Mouse (Mus musculus) forebrain, postnatal 0 days (tissue): ENCODE data around the gene Chkb. TPM values are rescaled to one million over a fixed set of nuclear protein-coding genes. Genes with fewer than 3 reads are reported as not detected.

Experiments
- ATAC-seq: fragments of 200-750 bp; cut with Nextera tagmentation; 2 replicates; pipeline ENCODE4 v1.8.0; 2017; ENCODE audit warnings: mild to moderate bottlenecking, moderate library complexity
- DNase-seq: peaks from one replicate; pipeline ENCODE4 v3.0.0-alpha.2; 2015
- H3K27ac ChIP-seq: fragments of 300-500 bp; sonication (generic); 2 replicates; pipeline ENCODE4 v1.5.1; 2014; ENCODE audit warnings: low read depth, mild to moderate bottlenecking, antibody characterized with exemption, low read length, moderate library complexity, mixed read lengths
- H3K27me3 ChIP-seq: fragments of 300-500 bp; sonication (generic); 2 replicates; pipeline ENCODE4 v1.6.1; 2014; ENCODE audit warnings: mild to moderate bottlenecking, low read length, mixed read lengths; ENCODE audit not compliant: insufficient read depth
- H3K36me3 ChIP-seq: fragments of 300-500 bp; sonication (generic); 2 replicates; pipeline ENCODE4 v1.6.1; 2014; ENCODE audit warnings: mild to moderate bottlenecking, moderate library complexity; ENCODE audit not compliant: insufficient read depth
- H3K4me1 ChIP-seq: fragments of 300-500 bp; sonication (generic); 2 replicates; pipeline ENCODE4 v1.6.1; 2014; ENCODE audit warnings: antibody characterized with exemption; ENCODE audit not compliant: insufficient read depth
- H3K4me2 ChIP-seq: fragments of 300-500 bp; sonication (generic); 2 replicates; pipeline ENCODE4 v1.6.1; 2014; ENCODE audit warnings: low read depth, mild to moderate bottlenecking, moderate library complexity
- H3K4me3 ChIP-seq: fragments of 300-500 bp; sonication (generic); 2 replicates; pipeline ENCODE4 v1.5.1; 2014; ENCODE audit warnings: low read depth, low read length, mixed read lengths
- H3K9ac ChIP-seq: fragments of 300-500 bp; sonication (generic); 2 replicates; pipeline ENCODE4 v1.6.1; 2014; ENCODE audit warnings: mild to moderate bottlenecking
- H3K9me3 ChIP-seq: fragments of 300-500 bp; sonication (generic); 2 replicates; pipeline ENCODE4 v1.6.1; 2016; ENCODE audit warnings: low read length
- CTCF ChIP-seq: sonication (generic); IDR thresholded peaks from 2 replicates; pipeline ENCODE4 v1.5.1; 2016; ENCODE audit warnings: antibody characterized with exemption, control low read depth, low read depth
- WGBS: fragments of 180-500 bp; shearing (Covaris S2); extraction: QIAGEN DNeasy Blood & Tissue Kit; methylation state at CpG from one replicate; pipeline ENCODE4 v1.1.7; 2014; 5-methylcytosine and 5-hydroxymethylcytosine counted together
- polyA plus RNA-seq: library from polyadenylated mRNA; unstranded; fragments of >200 nt; fragmentation: Nextera tagmentation; extraction: Ambion mirVana; gene quantifications from 2 replicates; pipeline ENCODE4 v1.2.1, GENCODE M21; 2015
- total RNA-seq: library from RNA; depleted of rRNA; stranded (reverse); fragments of >200 nt; gene quantifications from 2 replicates; pipeline ENCODE4 v1.2.3, GENCODE M21; 2014

The Chkb gene
- total and polyA plus RNA-seq, 2 experiments from 2014 or later, result 56.9 to 92.4 TPM

GRCm38 (mm10) chr15:89463334-89464235, 33.9 kb upstream of the Chkb start:
- 0 out of 2 replicates have a peak, but pooled peaks have one; percentile 29 for ATAC-seq
- TF ChIP-seq CTCF, result no peak
- Histone ChIP-seq H3K36me3 (peaks cover 41% of the 10 kb centered on the region), H3K4me2 (no peak overlapping the region), H3K27ac (no peak overlapping the region), H3K4me3 (no peak overlapping the region), H3K9me3 (no peaks in the 10 kb centered on the region), H3K4me1 (no peaks in the 10 kb centered on the region), H3K27me3 (no peaks in the 10 kb centered on the region), H3K9ac (no peak overlapping the region)
- 70% methylated on average over 5 of the region's 5 CpGs for WGBS
- no peak for DNase-seq

GRCm38 (mm10) chr15:89462176-89462575, 32.5 kb upstream of the Chkb start:
- Histone ChIP-seq H3K4me2 (no peak overlapping the region), H3K36me3 (peaks cover 55% of the 10 kb centered on the region), H3K9me3 (no peaks in the 10 kb centered on the region), H3K4me3 (no peak overlapping the region), H3K27me3 (no peaks in the 10 kb centered on the region), H3K4me1 (no peaks in the 10 kb centered on the region), H3K27ac (no peak overlapping the region), H3K9ac (no peak overlapping the region)
- 89% methylated on average over 7 of the region's 7 CpGs for WGBS
- DNase-seq (no peak), ATAC-seq (no peak)
- TF ChIP-seq CTCF, result no peak

GRCm38 (mm10) chr15:89461321-89461720, 31.6 kb upstream of the Chkb start:
- H3K36me3 ChIP-seq, result peaks cover 64% of the 10 kb centered on the region

GRCm38 (mm10) chr15:89460298-89460697, 30.6 kb upstream of the Chkb start:
- no peak overlapping the region for H3K9ac ChIP-seq
- 88% methylated on average over 10 of the region's 10 CpGs for WGBS
- H3K4me3 ChIP-seq, result no peak overlapping the region
- no peak for ATAC-seq
- peaks cover 64% of the 10 kb centered on the region for H3K36me3 ChIP-seq
- H3K27ac ChIP-seq, result no peak overlapping the region
- no peak for TF ChIP-seq CTCF
- H3K27me3 ChIP-seq, result no peaks in the 10 kb centered on the region
- no peaks in the 10 kb centered on the region for H3K9me3 ChIP-seq
- peaks cover 3% of the 10 kb centered on the region; the same call in 1 of the 2 replicates for H3K4me1 ChIP-seq
- H3K4me2 ChIP-seq, result no peak overlapping the region
- no peak for DNase-seq

More at GRCm38 (mm10) chr15:89461321-89461720, 31.6 kb upstream of the Chkb start:
- Histone ChIP-seq H3K4me1 (no peaks in the 10 kb centered on the region), H3K27ac (no peak overlapping the region), H3K4me3 (no peak overlapping the region), H3K4me2 (no peak overlapping the region), H3K27me3 (no peaks in the 10 kb centered on the region), H3K9me3 (no peaks in the 10 kb centered on the region), H3K9ac (no peak overlapping the region)
- no peak for ATAC-seq
- TF ChIP-seq CTCF, result no peak
- DNase-seq, result no peak
- 87% methylated on average over 15 of the region's 15 CpGs for WGBS

GRCm38 (mm10) chr15:89459821-89460220, 30.1 kb upstream of the Chkb start:
- H3K4me2 ChIP-seq, result no peak overlapping the region
- no peak overlapping the region for H3K9ac ChIP-seq
- peaks cover 64% of the 10 kb centered on the region for H3K36me3 ChIP-seq
- DNase-seq (no peak), ATAC-seq (no peak)
- no peaks in the 10 kb centered on the region for H3K27me3 ChIP-seq
- WGBS, result 93% methylated on average over 7 of the region's 7 CpGs
- TF ChIP-seq CTCF, result no peak
- H3K27ac ChIP-seq, result no peak overlapping the region
- H3K4me1 ChIP-seq, result peaks cover 7% of the 10 kb centered on the region
- H3K4me3 ChIP-seq, result no peak overlapping the region
- H3K9me3 ChIP-seq, result no peaks in the 10 kb centered on the region

- no peak overlapping the region for H3K27ac ChIP-seq
- H3K4me2 ChIP-seq, result no peak overlapping the region
- 98% methylated on average over 15 of the region's 15 CpGs for WGBS
- H3K9me3 ChIP-seq, result no peaks in the 10 kb centered on the region
- DNase-seq, result no peak
- peaks cover 64% of the 10 kb centered on the region for H3K36me3 ChIP-seq
- no peak overlapping the region for H3K9ac ChIP-seq
- no peaks in the 10 kb centered on the region for H3K27me3 ChIP-seq
- no peak for TF ChIP-seq CTCF
- H3K4me3 ChIP-seq, result no peak overlapping the region
- ATAC-seq, result no peak
- peaks cover 8% of the 10 kb centered on the region for H3K4me1 ChIP-seq
Observed at GRCm38 (mm10) chr15:89458942-89459341, 29.2 kb upstream of the Chkb start.

GRCm38 (mm10) chr15:89455642-89456041, 25.9 kb upstream of the Chkb start:
- Histone ChIP-seq H3K4me2 (peak overlapping the region; percentile 83), H3K9ac (no peak overlapping the region), H3K36me3 (peaks cover 40% of the 10 kb centered on the region), H3K27me3 (no peaks in the 10 kb centered on the region), H3K4me1 (peaks cover 13% of the 10 kb centered on the region), H3K27ac (no peak overlapping the region), H3K9me3 (no peaks in the 10 kb centered on the region), H3K4me3 (peak overlapping the region; percentile 87; the same call in 1 of the 2 replicates)
- WGBS, result 68% methylated on average over 6 of the region's 6 CpGs
- no peak for TF ChIP-seq CTCF
- no peak for ATAC-seq
- no peak for DNase-seq
